Mouse (Mus musculus) G1E (cell line): ENCODE results near the gene Slc16a14. TPM values are rescaled to one million over a fixed set of nuclear protein-coding genes. Genes with fewer than 3 reads are reported as not detected.

Experiments used
- ATAC-seq: 2 replicates; pipeline ENCODE4 v1.8.0; 2016; ENCODE audit warnings: mild to moderate bottlenecking; ENCODE audit not compliant: insufficient number of reproducible peaks, poor library complexity, low FRiP score, severe bottlenecking; ENCODE audit errors: extremely low read depth
- DNase-seq: peaks from one replicate; pipeline ENCODE4 v3.0.0; 2012; ENCODE audit warnings: low spot score
- H3K27me3 ChIP-seq: 2 replicates; pipeline ENCODE4 v1.6.1; 2012; ENCODE audit warnings: mild to moderate bottlenecking, low read length, inconsistent platforms; ENCODE audit not compliant: insufficient read depth
- H3K36me3 ChIP-seq: replicated peaks from 2 replicates; pipeline ENCODE3; 2012; ENCODE audit warnings: mild to moderate bottlenecking, inconsistent platforms
- H3K4me1 ChIP-seq: 2 replicates; pipeline ENCODE4 v1.6.1; 2012; ENCODE audit warnings: low read depth, low read length, inconsistent platforms, mixed read lengths; ENCODE audit not compliant: insufficient read depth
- H3K4me3 ChIP-seq: 2 replicates; pipeline ENCODE4 v1.5.1; 2012; ENCODE audit warnings: low read depth, mild to moderate bottlenecking, inconsistent platforms, low read length, moderate library complexity, mixed read lengths
- H3K9me3 ChIP-seq: replicated peaks from 2 replicates; pipeline ENCODE4 v1.6.1; 2012; ENCODE audit warnings: inconsistent platforms
- CTCF ChIP-seq: IDR thresholded peaks from 2 replicates; pipeline ENCODE4 v1.5.1; 2012; ENCODE audit warnings: low read depth, low read length, inconsistent platforms, mixed read lengths
- GATA1 ChIP-seq: IDR thresholded peaks from 2 replicates; pipeline ENCODE4 v1.6.1; 2012; ENCODE audit warnings: borderline replicate concordance, low read length, inconsistent platforms, mixed read lengths
- GATA2 ChIP-seq: IDR thresholded peaks from 2 replicates; pipeline ENCODE4 v1.6.1; 2012; ENCODE audit warnings: low read depth, low read length, inconsistent platforms, borderline replicate concordance
- POLR2AphosphoS5 ChIP-seq: IDR thresholded peaks from 2 replicates; pipeline ENCODE4 v1.6.1; 2012; ENCODE audit warnings: low read depth, low read length, inconsistent platforms; ENCODE audit not compliant: insufficient replicate concordance
- TAL1 ChIP-seq: conservative IDR thresholded peaks from 2 replicates; pipeline ENCODE4 v1.6.1; 2012; ENCODE audit warnings: low read depth, low read length, inconsistent platforms, mixed read lengths
- polyA plus RNA-seq: library from polyadenylated mRNA; stranded (reverse); fragments of >175 nt; gene quantifications from 2 replicates; pipeline ENCODE4 v1.2.3, GENCODE M21; 2012
- total RNA-seq, 2 experiments: library from RNA; stranded (forward) in 1 of 2; stranded (reverse) in 1 of 2; fragments of 200-1000 nt in 1 of 2; fragments of >200 nt in 1 of 2; fragmentation: Nextera tagmentation in 1 of 2; gene quantifications; 2 replicates each; pipeline ENCODE4 v1.2.3; 2014 to 2017

The Slc16a14 gene
- total and polyA plus RNA-seq, 3 experiments, result 0.01 to 0.11 TPM; not detected in 1

DNA sequence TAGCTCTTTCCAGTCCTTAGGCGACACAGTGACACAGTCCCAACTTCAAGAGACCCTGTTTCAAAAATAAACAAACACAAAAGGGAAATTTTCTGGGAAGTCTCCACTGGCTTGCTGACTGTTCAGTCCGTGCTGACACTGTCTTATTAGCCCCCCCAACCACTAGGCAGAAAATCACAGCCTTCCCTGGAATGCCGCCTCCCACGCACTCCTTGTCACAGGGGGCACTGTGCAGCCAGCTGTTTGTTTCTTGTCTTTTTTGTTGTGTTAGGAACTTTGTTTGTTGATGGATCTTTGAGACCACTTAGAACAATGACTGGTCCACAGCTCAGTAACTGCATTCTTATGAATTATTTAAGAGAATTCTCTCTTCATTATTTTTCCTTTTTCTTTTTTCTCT, 51.0 kb downstream of the Slc16a14 start:
- no peak overlapping the region for H3K4me3 ChIP-seq
- no peaks in the 10 kb centered on the region for H3K9me3 ChIP-seq
- H3K27me3 ChIP-seq, result no peaks in the 10 kb centered on the region
- no peak for ATAC-seq
- no peak for DNase-seq
- peaks cover 5% of the 10 kb centered on the region; the same call in 1 of the 2 replicates for H3K4me1 ChIP-seq
- TF ChIP-seq GATA1, result no peak
- TF ChIP-seq TAL1, result no peak
- no peak for TF ChIP-seq GATA2
- TF ChIP-seq POLR2AphosphoS5, result no peak
- TF ChIP-seq CTCF, result no peak
- H3K36me3 ChIP-seq, result no peaks in the 10 kb centered on the region

DNA sequence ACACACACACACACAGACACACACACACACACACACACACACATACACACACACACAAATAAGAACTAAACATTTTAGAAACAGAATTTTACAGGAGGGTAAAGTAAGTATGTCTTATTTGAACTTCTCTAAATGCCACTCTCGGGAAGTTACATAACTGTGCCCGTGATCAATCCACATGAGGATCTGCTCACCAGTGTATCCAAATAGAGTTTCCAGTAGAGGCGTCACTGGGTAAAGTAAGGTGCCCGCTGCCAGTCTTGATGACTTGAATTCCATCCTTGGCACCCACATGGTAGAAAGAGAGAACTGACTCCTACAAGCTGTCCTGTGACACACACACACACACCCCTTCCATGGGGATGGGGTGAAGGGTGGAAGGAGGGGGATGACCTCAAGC, 52.0 kb downstream of the Slc16a14 start:
- no peaks in the 10 kb centered on the region for H3K27me3 ChIP-seq
- H3K4me3 ChIP-seq, result no peak overlapping the region
- H3K36me3 ChIP-seq, result no peaks in the 10 kb centered on the region
- peaks cover 7% of the 10 kb centered on the region; the same call in 1 of the 2 replicates for H3K4me1 ChIP-seq
- no peak for DNase-seq
- TF ChIP-seq TAL1 (no peak), GATA1 (no peak), POLR2AphosphoS5 (no peak), CTCF (no peak)
- no peak for ATAC-seq
- no peaks in the 10 kb centered on the region for H3K9me3 ChIP-seq

DNA sequence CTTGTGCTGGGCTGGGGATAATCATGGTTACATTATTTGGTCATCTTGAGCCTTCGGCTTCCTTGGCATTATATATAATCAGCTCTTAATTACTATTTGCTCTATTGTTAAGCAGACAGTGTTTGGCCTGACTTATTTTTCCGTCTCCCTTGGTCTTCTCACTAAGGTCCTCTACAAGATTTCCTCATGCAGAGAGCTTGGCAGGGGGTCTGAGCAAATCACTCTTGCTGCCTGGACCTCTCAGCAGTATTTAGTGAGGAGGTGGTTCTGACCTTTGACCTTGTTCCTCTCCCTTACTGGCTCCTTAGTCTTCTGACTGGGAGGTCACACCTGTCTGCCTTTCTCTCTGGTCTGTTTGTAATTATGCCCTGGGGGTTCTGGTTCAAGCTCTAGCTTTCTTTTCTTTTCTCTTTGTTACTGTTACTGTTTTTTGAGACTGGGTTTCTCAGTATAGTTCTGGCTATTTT, 52.8 kb downstream of the Slc16a14 start:
- TF ChIP-seq CTCF, result no peak
- no peak for TF ChIP-seq GATA1
- no peak for TF ChIP-seq POLR2AphosphoS5
- TF ChIP-seq GATA2, result no peak
- no peak for TF ChIP-seq TAL1
- no peaks in the 10 kb centered on the region for H3K36me3 ChIP-seq
- no peak for DNase-seq
- no peaks in the 10 kb centered on the region for H3K9me3 ChIP-seq
- no peak for ATAC-seq
- peaks cover 7% of the 10 kb centered on the region; the same call in 1 of the 2 replicates for H3K4me1 ChIP-seq
- no peak overlapping the region for H3K4me3 ChIP-seq
- no peaks in the 10 kb centered on the region for H3K27me3 ChIP-seq

DNA sequence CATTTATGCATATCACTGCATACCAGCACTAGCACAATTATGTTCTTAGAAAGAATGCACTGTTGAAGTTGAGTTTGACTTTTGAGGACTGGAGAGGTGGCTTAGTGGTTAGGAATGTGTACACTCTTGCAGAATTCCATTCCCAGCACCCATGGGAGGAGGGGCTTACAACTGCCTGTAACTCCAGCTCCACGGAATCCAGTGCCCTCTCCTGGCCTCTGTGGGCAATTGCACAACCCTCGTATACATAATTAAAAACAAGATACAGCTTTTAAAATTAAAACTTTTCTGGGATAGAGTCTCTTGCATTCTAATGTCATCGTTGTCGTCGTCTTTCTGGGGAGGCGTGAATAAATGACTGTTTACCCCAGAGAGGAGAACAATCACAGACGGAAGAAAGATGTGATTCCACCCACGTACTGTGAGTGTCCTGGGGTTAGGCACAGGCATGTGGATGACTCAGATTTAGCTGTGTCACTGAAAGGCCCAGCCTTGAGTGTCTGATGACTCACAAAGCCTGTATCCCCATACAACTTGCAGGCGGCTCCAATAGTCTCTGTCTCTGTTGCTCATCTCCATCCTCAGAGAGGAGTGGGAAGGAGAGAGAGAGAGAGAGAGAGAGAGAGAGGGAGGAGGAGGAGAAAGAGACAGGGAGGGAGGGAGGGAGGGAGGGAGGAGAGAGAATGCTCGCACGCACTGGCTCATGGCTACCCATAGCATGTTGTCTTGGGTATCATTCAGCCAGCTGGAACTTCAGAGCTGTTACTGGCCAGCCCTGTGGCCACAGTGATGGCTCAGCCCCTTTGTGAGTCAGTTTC, 53.5 kb downstream of the Slc16a14 start:
- peaks cover 7% of the 10 kb centered on the region; the same call in 1 of the 2 replicates for H3K4me1 ChIP-seq
- H3K36me3 ChIP-seq, result no peaks in the 10 kb centered on the region
- H3K4me3 ChIP-seq, result no peak overlapping the region
- DNase-seq (no peak), ATAC-seq (peak; percentile 61)
- no peaks in the 10 kb centered on the region for H3K27me3 ChIP-seq
- TF ChIP-seq GATA1, result no peak
- no peak for TF ChIP-seq POLR2AphosphoS5
- no peak for TF ChIP-seq TAL1
- peak; percentile 41; the same call in 1 of the 2 replicates for TF ChIP-seq CTCF
- no peaks in the 10 kb centered on the region for H3K9me3 ChIP-seq

DNA sequence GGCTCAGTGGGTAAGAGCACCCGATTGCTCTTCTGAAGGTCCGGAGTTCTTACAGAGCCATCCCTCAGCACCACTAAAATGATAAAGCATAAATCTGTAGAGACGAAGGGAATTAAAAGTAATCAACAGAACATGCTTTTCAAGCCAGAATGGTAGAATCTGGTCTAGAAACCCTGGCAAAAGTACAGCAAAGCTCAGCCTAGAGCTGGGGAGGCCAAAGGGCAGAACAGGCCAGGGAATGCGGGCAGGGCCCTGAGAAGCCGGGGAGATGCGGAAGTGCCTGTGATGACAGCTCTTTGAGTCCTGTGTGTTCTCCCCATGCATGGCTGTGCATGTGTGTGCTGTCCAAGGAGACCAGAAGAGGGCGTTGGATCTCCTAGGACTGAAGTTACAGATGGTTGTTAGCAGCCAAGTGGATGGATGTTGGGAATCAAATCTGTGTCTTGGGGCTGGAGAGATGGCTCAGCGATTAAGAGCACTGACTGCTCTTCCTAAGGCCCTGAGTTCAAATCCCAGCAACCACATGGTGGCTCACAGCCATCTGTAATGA, 55.3 kb downstream of the Slc16a14 start:
- H3K9me3 ChIP-seq, result no peaks in the 10 kb centered on the region
- H3K4me1 ChIP-seq, result peaks cover 8% of the 10 kb centered on the region; the same call in 1 of the 2 replicates
- no peak overlapping the region for H3K4me3 ChIP-seq
- DNase-seq, result no peak
- H3K36me3 ChIP-seq, result no peaks in the 10 kb centered on the region
- no peaks in the 10 kb centered on the region for H3K27me3 ChIP-seq
- TF ChIP-seq GATA1 (no peak), GATA2 (no peak), CTCF (no peak), POLR2AphosphoS5 (no peak), TAL1 (no peak)
- ATAC-seq, result no peak

DNA sequence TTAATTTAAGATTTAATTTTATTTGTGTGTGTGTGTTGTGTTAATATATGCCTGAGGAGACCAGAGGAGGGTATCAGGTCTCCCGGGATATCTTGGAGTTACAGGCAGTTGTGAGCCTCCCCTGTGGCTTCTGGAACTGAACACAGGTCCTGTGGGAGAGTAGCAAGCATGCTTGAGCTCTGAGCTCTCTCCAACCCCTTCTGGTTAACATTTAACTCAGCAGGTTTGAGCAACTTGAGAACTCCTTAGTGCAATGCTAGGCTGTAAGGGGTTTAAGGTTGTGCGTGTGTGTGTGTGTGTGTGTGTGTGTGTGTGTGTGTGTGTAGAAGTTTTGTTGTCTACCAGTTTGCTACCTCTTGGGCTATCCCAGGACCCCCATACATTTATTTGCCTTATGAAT, 57.3 kb downstream of the Slc16a14 start:
- peaks cover 22% of the 10 kb centered on the region for H3K4me1 ChIP-seq
- H3K27me3 ChIP-seq, result no peaks in the 10 kb centered on the region
- H3K4me3 ChIP-seq, result no peak overlapping the region
- DNase-seq (no peak), ATAC-seq (no peak)
- no peaks in the 10 kb centered on the region for H3K36me3 ChIP-seq
- no peak for TF ChIP-seq POLR2AphosphoS5
- no peak for TF ChIP-seq GATA2
- TF ChIP-seq CTCF, result no peak
- no peak for TF ChIP-seq GATA1
- no peak for TF ChIP-seq TAL1
- no peaks in the 10 kb centered on the region for H3K9me3 ChIP-seq
